9 mouse cellular contexts compared by ENCODE assay signal in genomic region chr5:102778253-102778652, GRCm38 (mm10).
A peak's percentile ranks its signal among the peaks of the same experiment; 100 is the strongest.
DNase-seq lines count a peak whose midpoint lies in the region; ATAC-seq lines count a peak whose summit lies in the region.
"Had no signal": no experiment of that assay in that cellular context is flagged by ENCODE, and none has a peak within 500 bp of the region (broad histone marks: within the 10 kb centered on the region; RNA-seq: fewer than 3 reads in every experiment).

No protein-coding gene starts in this region.

- H3K36me3 ChIP-seq in forebrain, embryonic 14.5 days (ENCODE audit: control insufficient read depth, insufficient read depth, low read length), result no peaks in the 10 kb centered on the region
- no peaks in the 10 kb centered on the region for H3K36me3 ChIP-seq in forebrain, embryonic 15.5 days

- H3K9ac ChIP-seq in forebrain, embryonic 14.5 days (ENCODE audit: low read length), result no peak overlapping the region
- H3K9ac ChIP-seq in forebrain, embryonic 15.5 days (replicated peaks), result no peak overlapping the region

- DNase-seq in forebrain, embryonic 14.5 days (ENCODE audit: low spot score), result no peak
- DNase-seq in retina, embryonic 14.5 days (ENCODE audit: low spot score), result peak; percentile 10
- DNase-seq in retina, postnatal 1 day, result no peak
- DNase-seq in kidney, postnatal 14 days, result peak; percentile 46
- no peak for DNase-seq in adrenal gland, postnatal 25 days

- H3K9me3 ChIP-seq in forebrain, embryonic 14.5 days (replicated peaks; ENCODE audit: control insufficient read depth, low read length), result no peaks in the 10 kb centered on the region
- H3K9me3 ChIP-seq in forebrain, embryonic 15.5 days, result no peaks in the 10 kb centered on the region

- no peak overlapping the region for H3K27ac ChIP-seq in forebrain, embryonic 14.5 days (ENCODE audit: low read depth, low read length)
- H3K27ac ChIP-seq in forebrain, embryonic 15.5 days (replicated peaks), result no peak overlapping the region

- peak; percentile 23; the same call in 1 of the 2 replicates for ATAC-seq in forebrain, embryonic 14.5 days
- no peak for ATAC-seq in forebrain, embryonic 15.5 days (replicated peaks)
- 0 out of 2 replicates have a peak, but pooled peaks have one; percentile 4 for ATAC-seq in monocyte, adult 5-6 weeks (replicated peaks; ENCODE audit: insufficient number of reproducible peaks, low FRiP score, low TSS enrichment, poor library complexity, severe bottlenecking)
- no peak for ATAC-seq in cerebellum, adult (ENCODE audit: insufficient number of reproducible peaks, low FRiP score, low TSS enrichment)
- ATAC-seq: intestine, postnatal 0 days had no signal

- no peaks in the 10 kb centered on the region for H3K27me3 ChIP-seq in forebrain, embryonic 14.5 days (replicated peaks; ENCODE audit: control insufficient read depth, insufficient read depth, low read length)
- H3K27me3 ChIP-seq in forebrain, embryonic 15.5 days, result no peaks in the 10 kb centered on the region

- H3K4me2 ChIP-seq in forebrain, embryonic 14.5 days (ENCODE audit: low read length), result no peak overlapping the region
- no peak overlapping the region for H3K4me2 ChIP-seq in forebrain, embryonic 15.5 days (replicated peaks)

- H3K4me1 ChIP-seq in forebrain, embryonic 14.5 days (ENCODE audit: control insufficient read depth, insufficient read depth, low read length), result no peaks in the 10 kb centered on the region
- H3K4me1 ChIP-seq in forebrain, embryonic 15.5 days, result no peaks in the 10 kb centered on the region

- WGBS in forebrain, embryonic 14.5 days, result 52% methylated on average over 5 of the region's 5 CpGs
- WGBS in forebrain, embryonic 15.5 days, result 45% methylated on average over 5 of the region's 5 CpGs

- no peak overlapping the region for H3K4me3 ChIP-seq in forebrain, embryonic 14.5 days (ENCODE audit: low read depth, low read length)
- H3K4me3 ChIP-seq in forebrain, embryonic 15.5 days, result no peak overlapping the region

Comparison
In these comparisons a context has a peak if more than half of its experiments do, and no peak if none do; other contexts are left out.
1. ATAC-seq: peak in forebrain, embryonic 14.5 days (single experiment) and monocyte, adult 5-6 weeks (single experiment); none in forebrain, embryonic 15.5 days (single experiment) and cerebellum, adult (single experiment).
2. DNase-seq: peak in retina, embryonic 14.5 days (single experiment) and kidney, postnatal 14 days (single experiment); none in forebrain, embryonic 14.5 days (single experiment), retina, postnatal 1 day (single experiment) and adrenal gland, postnatal 25 days (single experiment).